10 mouse cellular contexts compared by ENCODE assay signal in the genomic region with DNA sequence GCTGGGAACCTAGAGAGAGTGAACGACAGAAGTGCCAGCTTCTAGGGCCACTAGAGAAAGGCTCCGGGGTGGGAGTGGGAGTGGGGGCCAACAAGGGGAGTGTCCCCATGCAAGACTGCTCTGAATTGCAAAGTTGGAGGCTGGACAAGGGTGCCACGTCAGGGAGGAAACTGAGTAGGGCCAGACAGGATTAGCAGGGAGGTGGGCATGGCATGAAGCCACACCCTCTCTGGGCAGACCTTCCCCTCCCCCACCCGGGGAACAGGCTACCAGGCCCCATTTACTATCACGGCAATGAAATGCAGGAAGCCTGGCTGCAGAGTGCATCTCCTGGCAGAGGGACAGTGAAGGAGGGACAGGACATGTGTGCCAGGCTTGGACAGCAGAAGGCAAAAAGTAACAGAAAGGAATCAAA. TPM values are rescaled to one million over a fixed set of nuclear protein-coding genes. Genes with fewer than 3 reads are reported as not detected.
DNase-seq lines count a peak whose midpoint lies in the region; ATAC-seq lines count a peak whose summit lies in the region.
"Had no signal": no experiment of that assay in that cellular context is flagged by ENCODE, and none has a peak within 500 bp of the region (broad histone marks: within the 10 kb centered on the region; RNA-seq: fewer than 3 reads in every experiment).

No protein-coding gene starts in this region.

- ATAC-seq in embryonic facial prominence, embryonic 11.5 days (replicated peaks; ENCODE audit: insufficient number of reproducible peaks, low FRiP score, low TSS enrichment, low read depth), result peak; percentile 49; the same call in 1 of the 2 replicates
- ATAC-seq in midbrain, embryonic 15.5 days (replicated peaks), result peak; percentile 62

- intact Hi-C loops in heart, postnatal 36 days (cut with DNase I), result no loop called here
- intact Hi-C loops in heart, postnatal 10 days (cut with DNase I), result loop anchor here (2.0 kb wide), 1 partner anchor 65 kb away; no protein-coding TSS in a partner anchor

- no peaks in the 10 kb centered on the region for H3K36me3 ChIP-seq in heart, embryonic 10.5 days
- H3K36me3 ChIP-seq in embryonic facial prominence, embryonic 11.5 days (replicated peaks; ENCODE audit: control insufficient read depth, insufficient read depth, low read depth, low read length), result no peaks in the 10 kb centered on the region
- no peaks in the 10 kb centered on the region for H3K36me3 ChIP-seq in limb, embryonic 10.5 days
- no peaks in the 10 kb centered on the region for H3K36me3 ChIP-seq in midbrain, embryonic 15.5 days (replicated peaks)

- H3K9me3 ChIP-seq in heart, embryonic 10.5 days, result no peaks in the 10 kb centered on the region
- no peaks in the 10 kb centered on the region for H3K9me3 ChIP-seq in embryonic facial prominence, embryonic 11.5 days (replicated peaks; ENCODE audit: control insufficient read depth, low read length)
- H3K9me3 ChIP-seq in limb, embryonic 10.5 days (replicated peaks), result no peaks in the 10 kb centered on the region
- no peaks in the 10 kb centered on the region for H3K9me3 ChIP-seq in midbrain, embryonic 15.5 days

- peak overlapping the region; percentile 50 for H3K4me3 ChIP-seq in heart, embryonic 10.5 days
- H3K4me3 ChIP-seq in embryonic facial prominence, embryonic 11.5 days (ENCODE audit: low read depth, low read length), result 0 out of 2 replicates have a peak overlapping the region, but pooled peaks have one; percentile 3
- H3K4me3 ChIP-seq in limb, embryonic 10.5 days, result peak overlapping the region; percentile 24
- H3K4me3 ChIP-seq in midbrain, embryonic 15.5 days, result no peak overlapping the region

- peak overlapping the region; percentile 22; the same call in 1 of the 2 replicates for H3K9ac ChIP-seq in embryonic facial prominence, embryonic 11.5 days (replicated peaks; ENCODE audit: low read length)
- no peak overlapping the region for H3K9ac ChIP-seq in midbrain, embryonic 15.5 days

- WGBS in heart, embryonic 10.5 days, result 0% methylated on average over 5 of the region's 5 CpGs
- WGBS in embryonic facial prominence, embryonic 11.5 days, result 2% methylated on average over 5 of the region's 5 CpGs
- WGBS in limb, embryonic 10.5 days, result 1% methylated on average over 5 of the region's 5 CpGs
- WGBS in midbrain, embryonic 15.5 days, result 2% methylated on average over 5 of the region's 5 CpGs

- peaks cover 33% of the 10 kb centered on the region for H3K4me1 ChIP-seq in heart, embryonic 10.5 days
- peaks cover 6% of the 10 kb centered on the region; the same call in 1 of the 2 replicates for H3K4me1 ChIP-seq in embryonic facial prominence, embryonic 11.5 days (ENCODE audit: control insufficient read depth, insufficient read depth, low read length)
- peaks cover 32% of the 10 kb centered on the region for H3K4me1 ChIP-seq in limb, embryonic 10.5 days
- peaks cover 22% of the 10 kb centered on the region for H3K4me1 ChIP-seq in midbrain, embryonic 15.5 days

- peaks cover 66% of the 10 kb centered on the region for H3K27me3 ChIP-seq in heart, embryonic 10.5 days (ENCODE audit: insufficient read depth, poor library complexity, severe bottlenecking)
- H3K27me3 ChIP-seq in embryonic facial prominence, embryonic 11.5 days (ENCODE audit: control insufficient read depth, insufficient read depth, low read length), result no peaks in the 10 kb centered on the region; the same call in 1 of the 2 replicates
- H3K27me3 ChIP-seq in limb, embryonic 10.5 days (ENCODE audit: low read depth, poor library complexity, severe bottlenecking), result peaks cover 53% of the 10 kb centered on the region
- H3K27me3 ChIP-seq in midbrain, embryonic 15.5 days (replicated peaks), result no peaks in the 10 kb centered on the region
- H3K27me3 ChIP-seq: CH12.LX had no signal

- H3K27ac ChIP-seq in heart, embryonic 10.5 days, result peak overlapping the region; percentile 56; the same call in 1 of the 2 replicates
- H3K27ac ChIP-seq in embryonic facial prominence, embryonic 11.5 days (replicated peaks; ENCODE audit: low read depth, low read length), result no peak overlapping the region
- no peak overlapping the region for H3K27ac ChIP-seq in limb, embryonic 10.5 days
- no peak overlapping the region for H3K27ac ChIP-seq in midbrain, embryonic 15.5 days

- DNase-seq in heart, embryonic 10.5 days (ENCODE audit: low spot score), result no peak
- DNase-seq in heart, postnatal 36 days, result no peak
- DNase-seq in embryonic facial prominence, embryonic 11.5 days (ENCODE audit: low spot score), result peak; percentile 19
- peak; percentile 37 to 43 for DNase-seq in heart, postnatal 10 days
- no peak for DNase-seq in limb, embryonic 10.5 days (ENCODE audit: low spot score)
- no peak for DNase-seq in frontal cortex, postnatal 25 days (ENCODE audit: low spot score in 2 of 2)
- no peak for DNase-seq in left cerebral cortex, adult 18-20 months (ENCODE audit: low spot score in 2 of 2)

- peak overlapping the region; percentile 21; the same call in 1 of the 2 replicates for H3K4me2 ChIP-seq in embryonic facial prominence, embryonic 11.5 days (ENCODE audit: low read depth, low read length)
- peak overlapping the region; percentile 42 for H3K4me2 ChIP-seq in midbrain, embryonic 15.5 days

RNA-seq across cellular contexts. Expression of gene Rorc, which starts 1.0 kb away (rescaled TPM):
- polyA plus RNA-seq in heart, embryonic 10.5 days (2016; fragmentation: Nextera tagmentation; extraction: Ambion mirVana), result 0.26 and 0.36 TPM in 2 replicates
- total RNA-seq in heart, postnatal 36 days (2021), result 10 to 100 TPM; 31.9 to 48.1 TPM
- polyA plus RNA-seq in embryonic facial prominence, embryonic 11.5 days (2014; fragmentation: Nextera tagmentation; extraction: Ambion mirVana), result 0.22 and 0.38 TPM in 2 replicates
- 10 to 100 TPM; 27.2 to 29.9 TPM for total RNA-seq in heart, postnatal 10 days (2021)
- polyA plus RNA-seq in limb, embryonic 10.5 days (2016; fragmentation: Nextera tagmentation; extraction: Ambion mirVana), result 0.15 TPM in 1 of 2 replicates, not detected in the other
- 0.23 and 0.39 TPM in 2 replicates for polyA plus RNA-seq in midbrain, embryonic 15.5 days (2015; fragmentation: Nextera tagmentation; extraction: Ambion mirVana)
- total RNA-seq in left cerebral cortex, adult 18-20 months (2021), result 1 to 10 TPM; 1.7 to 1.9 TPM

RNA-seq across cellular contexts. Expression of gene C2cd4d, which starts 11.4 kb away (rescaled TPM):
- 0.15 and 0.29 TPM in 2 replicates for polyA plus RNA-seq in heart, embryonic 10.5 days (2016; fragmentation: Nextera tagmentation; extraction: Ambion mirVana)
- total RNA-seq in heart, postnatal 36 days (2021), result under 1 TPM in 1 of 2 experiments, not detected in 1; 0.27 TPM
- polyA plus RNA-seq in embryonic facial prominence, embryonic 11.5 days (2014; fragmentation: Nextera tagmentation; extraction: Ambion mirVana), result 0.88 and 0.89 TPM in 2 replicates
- total RNA-seq in heart, postnatal 10 days (2021), result under 1 TPM in 1 of 2 experiments, not detected in 1; 0.20 TPM
- polyA plus RNA-seq in limb, embryonic 10.5 days (2016; fragmentation: Nextera tagmentation; extraction: Ambion mirVana), result 0.15 and 0.54 TPM in 2 replicates
- 2.8 and 3.2 TPM in 2 replicates for polyA plus RNA-seq in midbrain, embryonic 15.5 days (2015; fragmentation: Nextera tagmentation; extraction: Ambion mirVana)
- under 1 TPM in 1 of 2 experiments, not detected in 1; 0.46 TPM for total RNA-seq in left cerebral cortex, adult 18-20 months (2021)
- total RNA-seq: CH12.LX had no signal

RNA-seq across cellular contexts. Expression of gene Lingo4, which starts 24.7 kb away (rescaled TPM):
- polyA plus RNA-seq in heart, embryonic 10.5 days (2016; fragmentation: Nextera tagmentation; extraction: Ambion mirVana), result not detected in 2 replicates
- total RNA-seq in heart, postnatal 36 days (2021), result under 1 TPM; 0.11 to 0.16 TPM
- 0.06 and 0.13 TPM in 2 replicates for polyA plus RNA-seq in embryonic facial prominence, embryonic 11.5 days (2014; fragmentation: Nextera tagmentation; extraction: Ambion mirVana)
- total RNA-seq in heart, postnatal 10 days (2021), result under 1 TPM; 0.07 to 0.10 TPM
- polyA plus RNA-seq in limb, embryonic 10.5 days (2016; fragmentation: Nextera tagmentation; extraction: Ambion mirVana), result not detected in 2 replicates
- polyA plus RNA-seq in midbrain, embryonic 15.5 days (2015; fragmentation: Nextera tagmentation; extraction: Ambion mirVana), result 1.6 TPM in 2 replicates
- under 1 TPM; 0.63 to 0.73 TPM for total RNA-seq in left cerebral cortex, adult 18-20 months (2021)
- total RNA-seq: CH12.LX had no signal
- polyA plus RNA-seq: testis, adult 2 months had no signal

RNA-seq across cellular contexts. Expression of gene Them5, which starts 31.7 kb away (rescaled TPM):
- polyA plus RNA-seq in heart, embryonic 10.5 days (2016; fragmentation: Nextera tagmentation; extraction: Ambion mirVana), result not detected in 2 replicates
- not detected for total RNA-seq in heart, postnatal 36 days (2021)
- polyA plus RNA-seq in embryonic facial prominence, embryonic 11.5 days (2014; fragmentation: Nextera tagmentation; extraction: Ambion mirVana), result 0.50 TPM in 1 of 2 replicates, not detected in the other
- total RNA-seq in heart, postnatal 10 days (2021), result not detected
- not detected in 2 replicates for polyA plus RNA-seq in limb, embryonic 10.5 days (2016; fragmentation: Nextera tagmentation; extraction: Ambion mirVana)
- polyA plus RNA-seq in midbrain, embryonic 15.5 days (2015; fragmentation: Nextera tagmentation; extraction: Ambion mirVana), result not detected in 2 replicates
- not detected for total RNA-seq in left cerebral cortex, adult 18-20 months (2021)
- total RNA-seq: CH12.LX had no signal

RNA-seq across cellular contexts. Expression of gene Tdrkh, which starts 39.5 kb away (rescaled TPM):
- polyA plus RNA-seq in heart, embryonic 10.5 days (2016; fragmentation: Nextera tagmentation; extraction: Ambion mirVana), result 9.3 and 11.1 TPM in 2 replicates
- 1 to 10 TPM; 4.0 to 5.1 TPM for total RNA-seq in heart, postnatal 36 days (2021)
- polyA plus RNA-seq in embryonic facial prominence, embryonic 11.5 days (2014; fragmentation: Nextera tagmentation; extraction: Ambion mirVana), result 16.1 and 19.8 TPM in 2 replicates
- total RNA-seq in heart, postnatal 10 days (2021), result 1 to 10 TPM; 6.2 to 6.3 TPM
- polyA plus RNA-seq in limb, embryonic 10.5 days (2016; fragmentation: Nextera tagmentation; extraction: Ambion mirVana), result 5.1 and 6.6 TPM in 2 replicates
- polyA plus RNA-seq in midbrain, embryonic 15.5 days (2015; fragmentation: Nextera tagmentation; extraction: Ambion mirVana), result 47.8 and 53.2 TPM in 2 replicates
- 10 to 100 TPM; 37.8 to 39.0 TPM for total RNA-seq in left cerebral cortex, adult 18-20 months (2021)
- total RNA-seq: CH12.LX had no signal

Comparison
In these comparisons a context has a peak if more than half of its experiments do, and no peak if none do; other contexts are left out.
1. DNase-seq: peak in embryonic facial prominence, embryonic 11.5 days (single experiment) and heart, postnatal 10 days (2 of 2); none in heart, embryonic 10.5 days (single experiment), heart, postnatal 36 days (0 of 2), limb, embryonic 10.5 days (single experiment), frontal cortex, postnatal 25 days (0 of 2) and left cerebral cortex, adult 18-20 months (0 of 2).